Mouse (Mus musculus) layer of hippocampus, postnatal 14 days (tissue): ENCODE results near the gene Krtdap. TPM values are rescaled to one million over a fixed set of nuclear protein-coding genes. Genes with fewer than 3 reads are reported as not detected.
"Not testable (repeated sequence)": the region's sequence is repeated elsewhere in the genome, so short reads cannot be mapped to it uniquely, and the experiment has no call there.

Experiments
- DNase-seq, 2 experiments: peaks; one replicate each; pipeline ENCODE4 v3.0.0; 2021 to 2022; ENCODE audit warnings: low spot score in 2 of 2, mixed read lengths in 1 of 2
- long read RNA-seq, 2 experiments: library from polyadenylated mRNA; stranded (forward); transcript quantifications; one replicate each; pipeline ENCODE4 v2.0.0; 2021
- total RNA-seq, 2 experiments: library from RNA; stranded (reverse); gene quantifications; 2 replicates each; pipeline ENCODE4 v1.2.3; 2021

Krtdap gene
- not detected for total RNA-seq
- long read RNA-seq, experiment 1: 0 reads
- long read RNA-seq, experiment 2: 0 reads

DNA sequence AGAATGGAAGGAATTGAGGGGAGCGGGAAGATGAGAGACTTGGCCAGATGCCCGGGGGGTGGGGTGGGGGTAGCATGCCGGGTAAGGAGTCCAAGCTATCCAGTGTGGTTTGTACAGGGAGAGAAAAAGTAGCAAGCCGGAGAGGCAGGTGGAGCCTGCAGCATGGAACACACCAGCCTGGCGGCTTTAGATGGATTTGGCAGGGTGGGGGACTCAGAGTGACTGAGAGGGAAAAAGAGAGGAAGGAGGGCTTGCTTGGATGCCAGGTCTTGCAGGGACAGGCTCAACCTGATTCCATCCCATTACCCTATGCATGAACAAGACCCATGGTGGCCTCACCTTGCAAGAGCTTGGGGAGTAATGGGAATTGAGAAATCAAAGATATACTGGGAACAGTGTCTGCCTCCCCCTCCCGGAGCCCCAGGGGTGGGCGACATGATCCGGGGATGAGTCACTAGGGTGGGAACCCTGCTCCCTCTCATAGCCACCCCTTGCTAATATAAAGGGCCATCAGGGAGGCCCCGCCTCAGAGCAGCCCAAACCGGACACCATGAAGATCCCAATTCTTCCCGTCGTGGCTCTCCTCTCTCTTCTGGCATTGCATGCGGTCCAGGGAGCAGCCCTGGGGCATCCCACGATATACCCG, at the start of gene Krtdap:
Gene Krtdap, plus strand, starts transcription at position 520 of the 646 bp plus-strand sequence.
- DNase-seq: no peak

- DNase-seq: not testable (repeated sequence)
These were observed 45.1 kb upstream of the Krtdap start for GRCm38 (mm10) chr7:30742570-30742969.

DNA sequence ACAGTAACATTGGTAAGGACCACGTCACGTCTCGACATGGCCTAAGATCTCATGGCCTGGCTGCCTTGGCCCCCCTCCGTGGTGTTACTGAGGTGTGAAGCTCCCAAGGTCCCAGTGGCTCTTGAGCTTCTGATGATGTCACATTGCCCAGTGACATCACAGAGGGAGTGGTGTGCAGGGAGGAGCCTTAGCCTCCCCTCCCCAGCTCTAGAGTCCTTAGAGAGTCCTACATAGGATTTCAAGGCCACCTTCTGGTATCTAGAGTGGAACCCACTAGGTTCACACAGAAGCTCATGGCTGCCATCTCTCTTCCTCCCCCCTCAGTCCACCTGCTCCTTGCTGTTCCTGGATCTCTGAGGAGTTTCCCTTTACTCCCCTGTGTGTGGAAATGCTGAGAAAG, 44.1 kb upstream of the Krtdap start, which contains the start of gene Gapdhs:
Gene Gapdhs, minus strand, starts transcription at position 65 of the 400 bp plus-strand sequence.
- DNase-seq: not testable (repeated sequence)

DNA sequence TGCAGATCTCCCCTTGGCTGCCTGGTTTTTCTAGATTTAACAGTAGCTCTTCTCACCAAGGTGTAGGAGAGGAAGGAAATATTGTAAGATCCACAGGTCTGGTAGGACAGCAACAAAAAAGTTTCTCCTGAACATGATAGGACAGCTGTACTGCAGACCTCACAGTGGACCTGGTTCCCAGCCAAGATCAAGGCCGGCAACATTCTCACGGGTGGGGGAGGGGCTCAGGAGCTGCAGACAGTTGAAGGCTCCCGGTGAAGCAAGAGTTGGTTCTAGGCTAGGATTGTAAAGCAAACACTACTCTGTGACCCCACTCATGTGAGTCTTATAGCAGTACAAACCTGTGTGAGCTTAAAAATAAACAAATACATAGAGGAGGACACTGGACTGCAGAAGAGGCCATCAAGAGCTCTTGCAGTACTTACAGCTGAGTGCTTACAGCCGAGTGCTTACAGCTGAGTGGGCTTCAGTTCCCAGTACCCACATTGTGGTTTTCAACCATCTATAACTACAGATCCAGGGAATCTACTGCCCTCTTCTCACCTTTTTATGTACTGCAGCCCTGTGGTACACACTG, 43.6 kb upstream of the Krtdap start:
- DNase-seq: no peak

DNA sequence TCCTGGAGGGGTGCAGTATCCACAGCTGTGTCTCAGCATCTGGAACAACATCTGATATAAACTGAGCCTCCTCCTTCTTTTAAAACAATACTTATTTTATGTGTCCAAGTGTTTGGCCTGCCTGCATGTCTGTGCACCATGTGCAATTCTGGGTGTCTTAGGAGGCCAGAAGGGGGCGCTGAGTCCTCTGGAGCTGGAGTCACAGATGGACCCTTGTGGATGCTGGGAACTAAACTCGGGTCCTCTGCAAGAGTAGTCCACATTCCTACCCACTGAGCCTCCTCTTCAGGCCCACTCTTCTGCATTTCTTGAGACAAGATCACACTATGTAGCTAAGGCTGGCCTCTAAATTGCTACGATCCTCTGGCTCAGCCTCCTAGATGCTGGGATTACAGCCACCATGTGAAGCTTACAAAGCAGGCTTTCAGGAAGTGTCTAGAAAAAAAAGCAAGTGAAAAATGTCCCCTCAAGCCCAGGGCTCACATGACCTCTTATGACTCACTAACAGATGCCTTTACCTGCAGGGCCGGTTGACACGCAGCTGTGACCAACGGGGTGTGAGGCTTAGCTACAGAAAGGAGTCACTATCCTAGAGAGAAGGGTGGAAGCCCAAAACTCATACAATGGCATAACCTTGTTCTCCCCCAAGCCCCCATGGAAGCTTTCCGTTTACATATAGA, 40.0 kb upstream of the Krtdap start:
- DNase-seq: no peak

GRCm38 (mm10) chr7:30749824-30750606, 37.7 kb upstream of the Krtdap start:
- DNase-seq: no peak

DNA sequence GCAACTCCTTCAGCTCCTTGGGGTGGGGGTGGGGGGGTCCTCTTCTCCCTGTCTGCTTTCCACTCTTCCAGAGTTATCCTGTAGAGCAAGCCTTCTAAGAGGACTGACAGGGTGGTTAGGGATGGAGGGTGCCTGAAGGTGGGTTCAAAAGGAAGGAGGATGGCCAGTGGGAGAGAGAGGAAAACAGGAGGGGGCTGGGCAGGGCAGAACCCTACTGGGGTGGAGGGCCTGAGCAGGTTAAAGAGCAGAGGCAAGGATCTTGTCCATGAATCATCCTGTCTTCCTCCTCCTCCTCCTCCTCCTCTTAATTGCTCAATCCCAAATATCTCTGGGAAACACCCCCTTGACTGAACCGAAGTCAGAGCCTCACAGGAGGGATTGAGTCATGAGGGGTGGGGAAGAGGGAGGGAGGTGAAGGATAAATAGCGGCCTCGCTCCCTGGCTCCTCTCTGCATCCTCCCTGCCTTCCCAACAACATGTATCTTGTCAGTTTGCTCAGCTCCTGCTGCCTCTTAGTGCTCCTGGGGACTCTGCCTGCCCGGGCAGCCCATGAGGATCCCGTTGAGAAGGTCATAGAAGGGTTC, 36.5 kb upstream of the Krtdap start, which contains the start of gene Sbsn:
Gene Sbsn, plus strand, starts transcription at position 386 of the 584 bp plus-strand sequence.
- no peak for DNase-seq

DNA sequence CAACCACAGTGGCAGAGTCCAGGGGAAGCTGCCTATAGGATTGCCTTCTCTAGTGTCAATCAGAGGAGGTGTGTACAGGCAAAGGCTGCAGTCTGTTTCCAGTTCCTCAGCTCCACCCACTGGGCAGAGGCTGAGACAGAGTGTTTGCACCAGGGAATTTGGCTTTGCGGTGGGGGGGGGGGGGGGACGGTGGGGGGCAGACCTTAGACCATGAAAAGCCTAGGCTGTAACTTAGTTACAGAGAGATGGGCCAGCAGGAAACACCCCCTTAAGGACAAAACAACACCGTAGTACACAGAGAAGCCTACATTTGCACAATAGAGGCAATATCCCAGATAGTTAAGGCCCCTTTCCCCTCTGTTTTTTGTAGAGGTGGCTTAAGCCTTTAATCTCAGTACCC, 30.7 kb upstream of the Krtdap start:
- DNase-seq: no peak

DNA sequence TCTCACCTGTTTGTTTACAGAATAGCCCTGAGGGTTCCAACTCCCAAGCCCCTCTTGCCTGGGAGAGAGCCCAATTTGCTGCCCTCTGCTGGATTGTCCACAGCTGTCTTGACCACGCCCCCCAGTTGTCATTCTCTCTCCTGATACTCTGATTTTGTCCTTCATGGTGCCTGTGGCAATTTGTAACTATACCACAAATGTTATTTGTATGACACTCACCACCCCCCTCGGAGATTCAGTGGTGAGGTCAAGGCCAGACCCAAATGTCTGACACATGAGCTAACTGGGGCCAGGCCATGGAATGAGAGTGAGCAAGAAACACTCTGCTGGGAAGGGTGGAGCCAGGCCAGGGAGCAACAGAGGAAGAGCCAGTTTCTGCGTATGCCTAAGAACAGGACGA, 28.8 kb upstream of the Krtdap start:
- DNase-seq: no peak

GRCm38 (mm10) chr7:30761769-30762352, 25.8 kb upstream of the Krtdap start:
- DNase-seq: no peak

- DNase-seq: no peak
These were observed 24.2 kb upstream of the Krtdap start, which contains the start of gene Dmkn for GRCm38 (mm10) chr7:30763456-30763855. Gene Dmkn (plus strand): TSS chr7:30763756.

DNA sequence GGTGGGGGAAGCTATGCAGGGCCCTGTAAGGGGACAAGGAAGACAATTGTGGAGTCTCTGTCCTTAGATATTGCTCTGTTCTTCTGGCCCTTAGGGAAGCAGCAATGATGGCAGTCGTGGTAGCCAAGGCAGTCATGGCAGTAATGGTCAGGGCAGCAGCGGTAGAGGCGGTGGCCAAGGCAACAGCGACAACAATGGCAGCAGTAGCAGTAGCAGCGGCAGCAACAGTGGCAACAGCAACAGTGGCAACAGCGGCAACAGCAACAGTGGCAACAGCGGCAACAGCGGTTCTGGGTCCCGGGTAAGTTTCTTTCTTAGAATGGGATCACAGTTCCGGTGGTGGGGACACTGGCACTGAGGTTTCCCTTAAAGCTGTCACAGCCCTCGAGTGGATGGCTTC, 22.5 kb upstream of the Krtdap start:
- DNase-seq: no peak

DNA sequence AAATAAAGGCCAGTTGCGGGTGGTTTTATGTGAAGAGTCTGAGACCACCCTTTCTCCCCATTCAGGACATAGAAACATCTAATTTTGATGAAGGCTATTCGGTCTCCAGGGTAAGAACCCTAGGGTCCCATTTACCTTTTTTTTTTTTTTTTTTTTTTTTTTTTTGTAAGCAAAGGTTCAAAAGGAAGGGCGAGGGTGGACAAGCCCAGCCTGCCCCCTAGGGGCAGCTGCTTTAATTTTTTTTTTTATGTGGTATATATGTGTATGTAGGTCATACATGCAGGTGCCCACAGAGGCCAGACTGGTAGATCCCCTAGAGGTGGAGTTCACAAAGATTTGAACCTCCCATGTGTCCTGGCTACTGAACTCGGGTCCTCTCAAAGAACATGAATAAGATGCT, 21.3 kb upstream of the Krtdap start:
- no peak for DNase-seq

DNA sequence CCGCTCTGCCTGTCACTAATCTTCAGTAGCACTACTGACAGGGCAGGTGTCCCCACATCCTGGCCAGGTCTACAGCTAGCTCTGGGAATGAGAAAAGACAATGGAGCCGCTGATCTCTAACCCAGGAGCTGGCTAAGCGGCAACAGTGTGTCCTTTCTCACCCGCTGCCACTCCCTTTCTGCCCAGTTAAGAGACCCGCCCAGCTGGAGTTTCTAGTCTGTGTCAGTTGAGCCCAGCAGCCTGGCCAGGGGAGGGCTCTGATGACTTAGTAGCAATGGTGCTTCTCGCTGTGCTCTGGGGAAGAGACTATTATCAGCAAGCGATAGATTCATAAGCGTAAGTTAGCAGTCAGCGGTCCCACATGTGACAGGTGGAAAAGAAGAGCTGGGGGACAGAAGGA, 18.5 kb upstream of the Krtdap start:
- no peak for DNase-seq

DNA sequence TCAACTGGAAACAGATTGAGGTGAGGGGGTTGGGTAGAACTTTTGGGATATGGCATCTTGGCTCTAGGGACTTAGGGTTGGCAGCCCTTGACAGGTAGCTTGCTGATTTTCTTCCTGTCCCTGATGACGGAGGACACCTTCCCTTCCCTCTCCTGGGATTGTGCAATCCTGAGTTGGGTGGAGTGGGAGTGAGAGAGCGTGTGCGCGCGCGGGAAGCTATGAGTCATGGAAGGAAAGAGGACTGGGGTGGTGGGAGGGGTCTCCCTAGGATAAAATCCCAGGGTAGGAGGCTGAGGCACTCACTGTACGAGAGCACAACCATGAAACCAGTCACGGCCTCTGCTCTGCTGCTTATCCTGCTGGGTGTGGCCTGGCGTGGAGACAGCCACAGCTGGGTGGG, 11.6 kb upstream of the Krtdap start:
- no peak for DNase-seq

DNA sequence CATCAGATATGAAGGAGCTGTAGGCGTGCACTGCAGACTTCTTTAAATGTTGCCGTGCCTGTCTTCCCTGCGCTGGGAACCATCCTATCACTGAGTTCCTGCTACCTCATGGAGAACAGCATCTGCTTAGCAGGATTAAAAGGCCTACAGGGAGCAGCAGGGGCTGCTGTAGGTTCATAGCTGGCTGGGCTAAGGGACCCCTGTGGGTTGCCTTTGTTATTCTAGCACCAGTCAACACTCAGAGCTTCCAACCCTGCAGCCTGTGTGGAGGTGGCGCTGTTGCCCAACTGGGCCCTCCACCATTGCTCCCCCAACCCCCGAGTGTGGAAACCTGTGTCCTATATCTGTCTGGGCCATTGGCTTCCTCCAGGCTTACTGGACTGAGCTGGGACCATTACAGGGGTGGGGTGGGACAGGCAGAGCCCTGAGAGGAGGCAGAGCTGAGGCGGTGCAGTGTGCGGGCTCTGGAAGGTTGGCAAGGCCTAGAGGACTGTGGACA, 10.6 kb upstream of the Krtdap start:
- DNase-seq: no peak

- DNase-seq: no peak
These were observed 9.8 kb upstream of the Krtdap start for GRCm38 (mm10) chr7:30777911-30778310.

GRCm38 (mm10) chr7:30781792-30782191, 5.9 kb upstream of the Krtdap start:
- no peak for DNase-seq

DNA sequence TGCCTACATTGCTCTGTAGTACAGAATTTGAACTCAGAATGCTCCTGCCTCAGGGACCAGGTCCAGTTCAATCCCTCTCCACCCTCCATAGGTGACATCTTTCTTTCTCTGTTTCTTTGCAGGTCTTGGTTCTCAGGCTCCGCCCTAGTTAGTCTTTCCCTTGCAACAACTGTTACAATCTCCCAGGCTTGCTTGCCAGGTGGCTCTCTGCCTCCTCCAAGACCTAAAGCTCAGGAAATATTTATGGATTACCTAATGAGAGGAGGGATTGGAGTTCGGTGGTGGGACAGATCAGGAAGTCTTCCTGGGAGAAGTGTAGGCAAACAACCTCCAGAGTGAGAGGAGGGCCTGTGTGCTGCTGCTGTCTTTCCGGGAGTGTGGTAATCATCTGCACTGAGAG, 5.0 kb upstream of the Krtdap start:
- no peak for DNase-seq

GRCm38 (mm10) chr7:30785154-30785553, 2.5 kb upstream of the Krtdap start:
- DNase-seq: no peak
